Mouse (Mus musculus) G1E (cell line): ENCODE data around the gene Lpin2. TPM values are rescaled to one million over a fixed set of nuclear protein-coding genes. Genes with fewer than 3 reads are reported as not detected.

Experiments
- ATAC-seq: 2 replicates; pipeline ENCODE4 v1.8.0; 2016; ENCODE audit warnings: mild to moderate bottlenecking; ENCODE audit not compliant: insufficient number of reproducible peaks, poor library complexity, low FRiP score, severe bottlenecking; ENCODE audit errors: extremely low read depth
- DNase-seq: peaks from one replicate; pipeline ENCODE4 v3.0.0; 2012; ENCODE audit warnings: low spot score
- H3K27me3 ChIP-seq: 2 replicates; pipeline ENCODE4 v1.6.1; 2012; ENCODE audit warnings: mild to moderate bottlenecking, low read length, inconsistent platforms; ENCODE audit not compliant: insufficient read depth
- H3K36me3 ChIP-seq: replicated peaks from 2 replicates; pipeline ENCODE3; 2012; ENCODE audit warnings: mild to moderate bottlenecking, inconsistent platforms
- H3K4me1 ChIP-seq: 2 replicates; pipeline ENCODE4 v1.6.1; 2012; ENCODE audit warnings: low read depth, low read length, inconsistent platforms, mixed read lengths; ENCODE audit not compliant: insufficient read depth
- H3K4me3 ChIP-seq: 2 replicates; pipeline ENCODE4 v1.5.1; 2012; ENCODE audit warnings: low read depth, mild to moderate bottlenecking, inconsistent platforms, low read length, moderate library complexity, mixed read lengths
- H3K9me3 ChIP-seq: replicated peaks from 2 replicates; pipeline ENCODE4 v1.6.1; 2012; ENCODE audit warnings: inconsistent platforms
- CTCF ChIP-seq: IDR thresholded peaks from 2 replicates; pipeline ENCODE4 v1.5.1; 2012; ENCODE audit warnings: low read depth, low read length, inconsistent platforms, mixed read lengths
- GATA1 ChIP-seq: IDR thresholded peaks from 2 replicates; pipeline ENCODE4 v1.6.1; 2012; ENCODE audit warnings: borderline replicate concordance, low read length, inconsistent platforms, mixed read lengths
- GATA2 ChIP-seq: IDR thresholded peaks from 2 replicates; pipeline ENCODE4 v1.6.1; 2012; ENCODE audit warnings: low read depth, low read length, inconsistent platforms, borderline replicate concordance
- POLR2AphosphoS5 ChIP-seq: IDR thresholded peaks from 2 replicates; pipeline ENCODE4 v1.6.1; 2012; ENCODE audit warnings: low read depth, low read length, inconsistent platforms; ENCODE audit not compliant: insufficient replicate concordance
- TAL1 ChIP-seq: conservative IDR thresholded peaks from 2 replicates; pipeline ENCODE4 v1.6.1; 2012; ENCODE audit warnings: low read depth, low read length, inconsistent platforms, mixed read lengths
- polyA plus RNA-seq: library from polyadenylated mRNA; stranded (reverse); fragments of >175 nt; gene quantifications from 2 replicates; pipeline ENCODE4 v1.2.3, GENCODE M21; 2012
- total RNA-seq, 2 experiments: library from RNA; stranded (forward) in 1 of 2; stranded (reverse) in 1 of 2; fragments of 200-1000 nt in 1 of 2; fragments of >200 nt in 1 of 2; fragmentation: Nextera tagmentation in 1 of 2; gene quantifications; 2 replicates each; pipeline ENCODE4 v1.2.3; 2014 to 2017

The Lpin2 gene
- total and polyA plus RNA-seq, 3 experiments, result 44.3 to 169 (median 155) TPM

DNA sequence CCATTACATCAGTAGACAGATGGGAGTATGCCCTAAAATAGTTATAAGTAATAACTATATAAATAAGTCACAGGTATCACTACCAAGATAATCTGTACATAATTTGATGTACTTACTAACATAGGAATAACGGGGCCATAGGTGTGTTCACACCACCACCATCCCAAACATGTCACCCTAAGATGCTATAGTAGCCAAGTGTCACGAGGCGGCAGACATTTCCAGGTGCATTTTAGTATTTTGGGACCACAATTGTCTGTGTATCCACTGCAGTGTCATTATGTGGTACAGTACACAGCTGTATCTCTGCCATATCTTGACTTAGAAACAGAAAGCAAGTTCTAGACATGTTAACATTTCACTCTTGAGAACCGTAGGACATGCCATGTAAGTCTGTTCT is 50.9 kb downstream of the Lpin2 start:
- no peak for TF ChIP-seq POLR2AphosphoS5
- no peak for TF ChIP-seq GATA1
- TF ChIP-seq GATA2, result no peak
- TF ChIP-seq TAL1, result no peak
- TF ChIP-seq CTCF, result no peak
- DNase-seq, result no peak
- Histone ChIP-seq H3K27me3 (no peaks in the 10 kb centered on the region), H3K9me3 (no peaks in the 10 kb centered on the region), H3K4me1 (peaks cover 79% of the 10 kb centered on the region), H3K36me3 (peaks cover 84% of the 10 kb centered on the region), H3K4me3 (no peak overlapping the region)
- ATAC-seq, result no peak

DNA sequence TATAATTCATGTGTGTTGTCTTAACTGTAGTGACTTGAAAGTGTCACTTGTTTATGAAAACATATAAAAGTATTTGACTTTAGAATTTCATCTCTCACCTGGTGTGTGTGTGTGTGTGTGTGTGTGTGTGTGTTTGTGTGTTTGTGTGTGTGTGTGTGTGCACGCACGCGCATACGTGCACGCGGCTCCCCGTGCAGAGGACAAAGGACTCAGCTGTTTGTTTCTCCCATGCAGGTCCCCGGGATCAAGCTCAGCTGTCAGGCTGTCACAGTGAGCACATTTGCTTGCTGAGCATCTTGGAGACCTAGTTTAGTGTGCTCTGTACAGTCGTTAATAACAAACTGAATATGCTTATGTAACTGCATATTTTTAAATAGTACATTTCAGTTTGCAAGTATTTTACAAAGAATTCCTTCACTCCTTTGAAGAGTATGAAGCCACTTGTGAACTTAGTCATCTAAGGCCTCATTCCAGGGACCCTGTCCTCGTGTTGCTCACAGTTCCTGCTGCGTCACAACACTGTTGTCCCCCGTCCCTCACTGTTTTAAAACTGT is 51.8 kb downstream of the Lpin2 start:
- Histone ChIP-seq H3K4me1 (peaks cover 81% of the 10 kb centered on the region), H3K36me3 (peaks cover 78% of the 10 kb centered on the region), H3K27me3 (no peaks in the 10 kb centered on the region), H3K4me3 (no peak overlapping the region), H3K9me3 (no peaks in the 10 kb centered on the region)
- DNase-seq, result no peak
- no peak for ATAC-seq
- TF ChIP-seq GATA1, result no peak
- no peak for TF ChIP-seq POLR2AphosphoS5
- no peak for TF ChIP-seq GATA2
- TF ChIP-seq TAL1, result no peak
- no peak for TF ChIP-seq CTCF

- Histone ChIP-seq H3K9me3 (no peaks in the 10 kb centered on the region), H3K36me3 (peaks cover 76% of the 10 kb centered on the region), H3K27me3 (no peaks in the 10 kb centered on the region), H3K4me1 (peaks cover 77% of the 10 kb centered on the region), H3K4me3 (peak overlapping the region; percentile 50; the same call in 1 of the 2 replicates)
- TF ChIP-seq TAL1 (peak; percentile 98), CTCF (no peak)
- ATAC-seq (peak; percentile 87), DNase-seq (peak; percentile 64)
Observed at GRCm38 (mm10) chr17:71235229-71235958, 53.0 kb downstream of the Lpin2 start.

- peak; percentile 70 for ATAC-seq
- TF ChIP-seq CTCF (no peak), GATA2 (no peak), TAL1 (peak; percentile 27), GATA1 (no peak), POLR2AphosphoS5 (no peak)
- H3K4me3 ChIP-seq, result no peak overlapping the region
Observed at GRCm38 (mm10) chr17:71238494-71238893, 56.1 kb downstream of the Lpin2 start.

GRCm38 (mm10) chr17:71240811-71241210 is 58.5 kb downstream of the Lpin2 start:
- ATAC-seq (no peak), DNase-seq (no peak)
- H3K4me1 ChIP-seq, result peaks cover 54% of the 10 kb centered on the region
- no peaks in the 10 kb centered on the region for H3K9me3 ChIP-seq
- no peak overlapping the region for H3K4me3 ChIP-seq
- H3K27me3 ChIP-seq, result no peaks in the 10 kb centered on the region
- TF ChIP-seq POLR2AphosphoS5, result no peak
- no peak for TF ChIP-seq TAL1
- no peak for TF ChIP-seq GATA1
- no peak for TF ChIP-seq CTCF
- peaks cover 83% of the 10 kb centered on the region for H3K36me3 ChIP-seq

More at GRCm38 (mm10) chr17:71238494-71238893, 56.1 kb downstream of the Lpin2 start:
- Histone ChIP-seq H3K4me1 (peaks cover 66% of the 10 kb centered on the region), H3K36me3 (peaks cover 78% of the 10 kb centered on the region), H3K27me3 (no peaks in the 10 kb centered on the region), H3K9me3 (no peaks in the 10 kb centered on the region)
- peak; percentile 52 for DNase-seq

DNA sequence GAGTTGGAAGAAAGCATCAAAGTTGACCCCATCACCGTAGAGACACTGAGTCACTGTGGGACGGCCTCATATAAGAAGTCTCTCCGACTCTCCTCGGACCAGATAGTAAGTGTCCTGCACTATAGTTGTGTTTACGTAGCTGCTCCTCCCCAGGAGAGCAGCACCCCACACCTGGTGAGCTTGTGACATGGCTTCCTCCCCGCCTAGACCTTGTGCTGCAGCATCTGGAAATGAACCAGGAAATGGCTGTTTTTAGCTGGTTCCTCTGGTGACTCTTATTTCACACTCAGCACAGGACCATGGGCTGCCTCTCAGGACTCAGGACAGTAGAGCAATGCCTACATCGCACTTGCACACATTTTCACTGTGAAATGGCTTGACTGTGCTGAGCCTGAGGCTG is 60.3 kb downstream of the Lpin2 start:
- no peak for ATAC-seq
- Histone ChIP-seq H3K4me3 (no peak overlapping the region), H3K4me1 (peaks cover 56% of the 10 kb centered on the region), H3K27me3 (no peaks in the 10 kb centered on the region), H3K36me3 (peaks cover 90% of the 10 kb centered on the region), H3K9me3 (no peaks in the 10 kb centered on the region)
- no peak for TF ChIP-seq GATA1
- no peak for TF ChIP-seq TAL1
- TF ChIP-seq GATA2, result no peak
- TF ChIP-seq POLR2AphosphoS5, result no peak
- no peak for TF ChIP-seq CTCF
- no peak for DNase-seq

DNA sequence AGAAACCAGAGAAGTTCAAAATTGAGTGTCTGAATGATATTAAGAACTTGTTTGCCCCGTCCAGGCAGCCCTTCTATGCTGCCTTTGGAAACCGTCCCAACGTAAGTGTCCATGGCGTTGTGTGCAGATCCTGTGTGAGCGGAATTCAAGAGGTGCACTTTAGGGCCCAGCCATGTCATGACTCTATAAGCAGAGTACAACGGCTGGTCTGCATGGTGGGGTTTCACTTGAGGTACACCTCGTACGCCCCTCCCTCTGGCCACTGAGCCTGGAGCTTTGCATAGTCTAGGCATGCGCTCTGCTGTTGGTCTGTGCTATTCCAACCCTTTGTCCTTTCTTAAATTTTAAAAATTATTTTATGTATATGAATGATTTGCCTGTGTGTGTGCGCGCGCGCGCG is 62.8 kb downstream of the Lpin2 start:
- Histone ChIP-seq H3K4me1 (peaks cover 61% of the 10 kb centered on the region), H3K27me3 (no peaks in the 10 kb centered on the region), H3K9me3 (no peaks in the 10 kb centered on the region), H3K4me3 (no peak overlapping the region), H3K36me3 (peaks cover 99% of the 10 kb centered on the region)
- no peak for TF ChIP-seq CTCF
- TF ChIP-seq GATA1, result no peak
- TF ChIP-seq TAL1, result no peak
- no peak for TF ChIP-seq POLR2AphosphoS5
- no peak for TF ChIP-seq GATA2
- DNase-seq (no peak), ATAC-seq (no peak)
